Mouse (Mus musculus): ENCODE results near the gene Orai1.

Gene Orai1

GRCm38 (mm10) chr5:123068714-123069113, 53.8 kb downstream of the Orai1 start:
- no peak for DNase-seq

- peak; percentile 89 for DNase-seq
These were observed 60.9 kb downstream of the Orai1 start for GRCm38 (mm10) chr5:123075576-123076418.

- DNase-seq, result no peak
These were observed 61.8 kb downstream of the Orai1 start for GRCm38 (mm10) chr5:123076419-123077281.

GRCm38 (mm10) chr5:123079568-123079967, 64.7 kb downstream of the Orai1 start:
- no peak for DNase-seq

- DNase-seq, result peak; percentile 27
These were observed 65.2 kb downstream of the Orai1 start for GRCm38 (mm10) chr5:123080041-123080440.
